In the genomic region with DNA sequence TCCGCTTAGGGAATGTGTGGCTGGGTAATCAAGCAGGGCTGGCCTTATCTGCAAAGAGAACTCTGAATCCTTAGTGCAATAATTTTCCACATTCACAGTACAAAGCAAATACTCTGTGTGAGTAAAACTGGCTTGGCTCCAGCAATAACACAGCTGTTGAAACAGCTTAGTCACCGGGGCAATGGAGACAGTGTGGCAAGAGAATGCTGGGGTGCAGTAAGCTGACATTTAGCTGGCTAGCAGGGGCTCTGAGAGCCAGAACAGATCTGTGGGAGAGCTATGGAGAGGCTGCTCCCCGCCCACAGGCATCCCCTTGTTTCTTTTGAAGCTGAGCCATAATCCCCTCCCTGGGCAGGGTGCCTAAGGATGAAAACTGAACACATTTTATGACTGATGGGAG, we compare ENCODE assay signal across 7 mouse cellular contexts. TPM values are rescaled to one million over a fixed set of nuclear protein-coding genes. Genes with fewer than 3 reads are reported as not detected.
DNase-seq lines count a peak whose midpoint lies in the region; ATAC-seq and TF ChIP-seq lines count a peak whose summit lies in the region.

No protein-coding gene starts in this region.

- no peak overlapping the region for H3K4me2 ChIP-seq in forebrain, embryonic 12.5 days
- H3K4me2 ChIP-seq in heart, embryonic 13.5 days: peak overlapping the region; percentile 55
- no peak overlapping the region for H3K4me2 ChIP-seq in kidney, embryonic 16.5 days (replicated peaks; ENCODE audit: low read depth, low read length)
- no peak overlapping the region for H3K4me2 ChIP-seq in limb, embryonic 14.5 days (replicated peaks; ENCODE audit: low read depth, low read length, severe bottlenecking)
- peak overlapping the region; percentile 74 for H3K4me2 ChIP-seq in myocyte (ENCODE audit: low read depth)

- no peaks in the 10 kb centered on the region for H3K36me3 ChIP-seq in forebrain, embryonic 12.5 days (replicated peaks)
- peaks cover 6% of the 10 kb centered on the region; the same call in 1 of the 2 replicates for H3K36me3 ChIP-seq in heart, embryonic 13.5 days
- no peaks in the 10 kb centered on the region; the same call in 1 of the 2 replicates for H3K36me3 ChIP-seq in kidney, embryonic 16.5 days (ENCODE audit: insufficient read depth, low read length)
- peaks cover 5% of the 10 kb centered on the region for H3K36me3 ChIP-seq in limb, embryonic 14.5 days (ENCODE audit: control insufficient read depth, insufficient read depth, low read length)
- H3K36me3 ChIP-seq in myocyte (ENCODE audit: control insufficient read depth, insufficient read depth): no peaks in the 10 kb centered on the region

- H3K9me3 ChIP-seq in forebrain, embryonic 12.5 days: no peaks in the 10 kb centered on the region
- no peaks in the 10 kb centered on the region for H3K9me3 ChIP-seq in heart, embryonic 13.5 days
- H3K9me3 ChIP-seq in kidney, embryonic 16.5 days (ENCODE audit: low read length): no peaks in the 10 kb centered on the region
- H3K9me3 ChIP-seq in limb, embryonic 14.5 days (ENCODE audit: control insufficient read depth, low read length): no peaks in the 10 kb centered on the region

- H3K4me1 ChIP-seq in cerebellum, adult 2 months (ENCODE audit: control insufficient read depth, insufficient read depth, low read length): no peaks in the 10 kb centered on the region
- peaks cover 24% of the 10 kb centered on the region for H3K4me1 ChIP-seq in forebrain, embryonic 12.5 days
- H3K4me1 ChIP-seq in heart, embryonic 13.5 days: peaks cover 56% of the 10 kb centered on the region
- peaks cover 17% of the 10 kb centered on the region for H3K4me1 ChIP-seq in kidney, embryonic 16.5 days (ENCODE audit: insufficient read depth, low read length)
- peaks cover 18% of the 10 kb centered on the region for H3K4me1 ChIP-seq in limb, embryonic 14.5 days (ENCODE audit: control insufficient read depth, insufficient read depth, low read length)

- 12% methylated on average over 3 of the region's 3 CpGs for WGBS in cerebellum, adult 2 months
- WGBS in forebrain, embryonic 12.5 days: 9% methylated on average over 3 of the region's 3 CpGs
- 4% methylated on average over 3 of the region's 3 CpGs for WGBS in heart, embryonic 13.5 days
- WGBS in kidney, embryonic 16.5 days: 14% methylated on average over 3 of the region's 3 CpGs
- WGBS in limb, embryonic 14.5 days: 17% methylated on average over 3 of the region's 3 CpGs

- H3K9ac ChIP-seq in forebrain, embryonic 12.5 days: no peak overlapping the region
- peak overlapping the region; percentile 48 for H3K9ac ChIP-seq in heart, embryonic 13.5 days
- H3K9ac ChIP-seq in kidney, embryonic 16.5 days (replicated peaks; ENCODE audit: low read length): no peak overlapping the region
- no peak overlapping the region for H3K9ac ChIP-seq in limb, embryonic 14.5 days (ENCODE audit: low read depth, low read length, severe bottlenecking)

- peaks cover 64% of the 10 kb centered on the region for H3K79me2 ChIP-seq in myocyte (ENCODE audit: control insufficient read depth, insufficient read depth)

- peak; percentile 9 to 26 for DNase-seq in cerebellum, adult 2 months
- peak; percentile 93 for DNase-seq in limb, embryonic 14.5 days (ENCODE audit: low spot score)
- DNase-seq in urinary bladder, adult 2 months (ENCODE audit: low spot score): peak; percentile 37

- TF ChIP-seq POLR2A in cerebellum, adult 2 months (IDR thresholded peaks at IDR 0.05; ENCODE audit: borderline replicate concordance, insufficient read depth, low read length): no peak
- no peak for TF ChIP-seq POLR2A in limb, embryonic 14.5 days (IDR thresholded peaks at IDR 0.05; ENCODE audit: borderline replicate concordance, extremely low read depth, insufficient read depth, insufficient read length)
- no peak for TF ChIP-seq POLR2A in myocyte (IDR thresholded peaks at IDR 0.05; ENCODE audit: insufficient read length, low read depth)

- H3K4me3 ChIP-seq in cerebellum, adult 2 months (replicated peaks; ENCODE audit: insufficient read depth, low read depth, low read length): no peak overlapping the region
- no peak overlapping the region for H3K4me3 ChIP-seq in forebrain, embryonic 12.5 days (replicated peaks)
- H3K4me3 ChIP-seq in heart, embryonic 13.5 days: no peak overlapping the region
- no peak overlapping the region for H3K4me3 ChIP-seq in kidney, embryonic 16.5 days (ENCODE audit: low read length)
- H3K4me3 ChIP-seq in limb, embryonic 14.5 days (replicated peaks; ENCODE audit: low read length): no peak overlapping the region
- H3K4me3 ChIP-seq in myocyte: no peak overlapping the region

- TF ChIP-seq CTCF in cerebellum, adult 2 months (IDR thresholded peaks at IDR 0.05; ENCODE audit: borderline replicate concordance, insufficient read depth, low read depth, low read length): no peak

- peak; percentile 86 for ATAC-seq in forebrain, embryonic 12.5 days (ENCODE audit: low FRiP score)
- peak; percentile 68; the same call in 1 of the 2 replicates for ATAC-seq in heart, embryonic 13.5 days (ENCODE audit: extremely low read depth, insufficient number of reproducible peaks, low FRiP score, low TSS enrichment)
- peak; percentile 96 for ATAC-seq in kidney, embryonic 16.5 days (ENCODE audit: low FRiP score, low TSS enrichment)
- ATAC-seq in limb, embryonic 14.5 days (ENCODE audit: low FRiP score, low read depth): peak; percentile 89

- no peaks in the 10 kb centered on the region for H3K27me3 ChIP-seq in cerebellum, adult 2 months (ENCODE audit: control insufficient read depth, insufficient read depth, low read length)
- H3K27me3 ChIP-seq in forebrain, embryonic 12.5 days: peaks cover 11% of the 10 kb centered on the region; the same call in 1 of the 2 replicates
- no peaks in the 10 kb centered on the region for H3K27me3 ChIP-seq in heart, embryonic 13.5 days (replicated peaks)
- H3K27me3 ChIP-seq in kidney, embryonic 16.5 days (ENCODE audit: insufficient read depth, low read length): no peaks in the 10 kb centered on the region
- H3K27me3 ChIP-seq in limb, embryonic 14.5 days (ENCODE audit: control insufficient read depth, insufficient read depth, low read length): no peaks in the 10 kb centered on the region
- no peaks in the 10 kb centered on the region for H3K27me3 ChIP-seq in myocyte (ENCODE audit: control insufficient read depth, insufficient read depth, insufficient read length)

- no peak overlapping the region for H3K27ac ChIP-seq in cerebellum, adult 2 months (ENCODE audit: insufficient read depth, low read length)
- peak overlapping the region; percentile 68; the same call in 1 of the 2 replicates for H3K27ac ChIP-seq in forebrain, embryonic 12.5 days
- H3K27ac ChIP-seq in heart, embryonic 13.5 days (replicated peaks): peak overlapping the region; percentile 89
- H3K27ac ChIP-seq in kidney, embryonic 16.5 days (ENCODE audit: low read length): peak overlapping the region; percentile 61; the same call in 1 of the 2 replicates
- H3K27ac ChIP-seq in limb, embryonic 14.5 days (replicated peaks; ENCODE audit: low read depth, low read length): peak overlapping the region; percentile 48; the same call in 1 of the 2 replicates

- no peak overlapping the region for H3ac ChIP-seq in myocyte (ENCODE audit: control insufficient read depth, insufficient read length)

TF ChIP-seq in myocyte, 11 proteins besides CTCF, POLR2A, EP300 and RAD21:
- TF ChIP-seq E2F4 (IDR thresholded peaks at IDR 0.05; ENCODE audit: insufficient read depth) (no peak), TCF3 (IDR thresholded peaks at IDR 0.05; ENCODE audit: insufficient read length, low read depth) (peak; percentile 80), POLR2AphosphoS2 (IDR thresholded peaks at IDR 0.05; ENCODE audit: insufficient read length, low read depth) (peak; percentile 30), MAX (IDR thresholded peaks at IDR 0.05; ENCODE audit: low read depth) (no peak), MYOD1 (IDR thresholded peaks at IDR 0.05; ENCODE audit: control insufficient read depth in 1 of 3, insufficient read length in 2 of 3, low read depth in 2 of 3) (peak; percentile 68 to 97 (median 93)), USF1 (IDR thresholded peaks at IDR 0.05; ENCODE audit: low read depth) (no peak), SRF (IDR thresholded peaks at IDR 0.05; ENCODE audit: control insufficient read depth, insufficient read length, low read depth) (no peak), TCF12 (IDR thresholded peaks at IDR 0.05; ENCODE audit: insufficient read depth, poor library complexity, severe bottlenecking) (peak; percentile 96), CEBPB (IDR thresholded peaks at IDR 0.05; ENCODE audit: insufficient read depth, poor library complexity, severe bottlenecking) (peak; percentile 90), MYOG (IDR thresholded peaks at IDR 0.05; ENCODE audit: control insufficient read depth in 1 of 3, insufficient read depth in 1 of 3, insufficient read length in 2 of 3, low read depth in 2 of 3) (peak in 2 of 3 experiments; percentile 63 to 89), REST (IDR thresholded peaks at IDR 0.05; ENCODE audit: insufficient read depth, insufficient read length) (no peak)

RNA-seq across cellular contexts. Expression of a gene that starts 45.8 kb away (rescaled TPM):
- polyA plus RNA-seq in cerebellum, adult 2 months (2012; rRNA removed): 25.5 and 29.4 TPM in 2 replicates
- 65.9 and 87.8 TPM in 2 replicates for polyA plus RNA-seq in forebrain, embryonic 12.5 days (2016; fragmentation: Nextera tagmentation; extraction: Ambion mirVana)
- 131 and 140 TPM in 2 replicates for polyA plus RNA-seq in heart, embryonic 13.5 days (2015; fragmentation: Nextera tagmentation; extraction: Ambion mirVana)
- 138 and 147 TPM in 2 replicates for polyA plus RNA-seq in kidney, embryonic 16.5 days (2015; fragmentation: Nextera tagmentation; extraction: Ambion mirVana)
- 105 and 112 TPM in 2 replicates for polyA plus RNA-seq in limb, embryonic 14.5 days (2012; rRNA removed)
- polyA plus RNA-seq in limb, embryonic 14.5 days (2014; fragmentation: Nextera tagmentation; extraction: Ambion mirVana): 185 and 205 TPM in 2 replicates
- polyA plus RNA-seq in myocyte (2012; fragmentation: generic; extraction: Trizol): 187 TPM
- polyA plus RNA-seq in urinary bladder, adult 2 months (2012; rRNA removed): 129 and 132 TPM in 2 replicates

Comparison
In these comparisons a context has a peak if more than half of its experiments do, and no peak if none do; other contexts are left out.
1. DNase-seq: peak in every context shown above with its lines; median percentile 93 in limb, embryonic 14.5 days; 37 in urinary bladder, adult 2 months; 18 in cerebellum, adult 2 months.
2. H3K4me2 ChIP-seq: peak in heart, embryonic 13.5 days (single experiment) and myocyte (single experiment); none in forebrain, embryonic 12.5 days (single experiment), kidney, embryonic 16.5 days (single experiment) and limb, embryonic 14.5 days (single experiment).
3. Peak in every context shown above with its lines, with median percentiles within 50 percentile points of each other: ATAC-seq.